Mouse (Mus musculus) bone marrow, adult 2 months (tissue): ENCODE results near the gene Hist1h2br. TPM values are rescaled to one million over a fixed set of nuclear protein-coding genes. Genes with fewer than 3 reads are reported as not detected.
"Not testable (repeated sequence)": the region's sequence is repeated elsewhere in the genome, so short reads cannot be mapped to it uniquely, and the experiment has no call there.

Source experiments
- H3K27ac ChIP-seq: fragments of 200-500 bp; 2 replicates; pipeline ENCODE4 v1.5.1; 2012; ENCODE audit warnings: low read depth, mild to moderate bottlenecking, control low read depth, inconsistent platforms, low read length; ENCODE audit not compliant: control insufficient read depth, poor library complexity, insufficient read depth
- H3K4me1 ChIP-seq: fragments of 200-500 bp; 2 replicates; pipeline ENCODE4 v1.6.1; 2011; ENCODE audit warnings: low read length; ENCODE audit not compliant: control insufficient read depth, insufficient read depth
- H3K4me3 ChIP-seq: fragments of 200-500 bp; replicated peaks from 2 replicates; pipeline ENCODE3; 2011; ENCODE audit warnings: mild to moderate bottlenecking, low read depth, low read length, control low read depth; ENCODE audit not compliant: control insufficient read depth
- CTCF ChIP-seq: fragments of 200-500 bp; IDR thresholded peaks from 2 replicates; pipeline ENCODE4 v1.5.1; 2011; ENCODE audit warnings: low read length, control low read depth; ENCODE audit not compliant: control insufficient read depth, insufficient read depth
- POLR2A ChIP-seq: fragments of 200-500 bp; IDR thresholded peaks from 2 replicates; pipeline ENCODE4 v1.6.1; 2011; ENCODE audit warnings: low read depth, mild to moderate bottlenecking, control low read depth, low read length, borderline replicate concordance; ENCODE audit not compliant: control insufficient read depth
- WGBS: fragments of 180-500 bp; shearing (Covaris S2); methylation state at CpG from one replicate; pipeline ENCODE4 v1.1.7; 2018; 5-methylcytosine and 5-hydroxymethylcytosine counted together
- polyA plus RNA-seq: library from polyadenylated mRNA; stranded (reverse); fragments of >200 nt; gene quantifications from 2 replicates; pipeline ENCODE4 v1.2.4, GENCODE M21; 2011; ENCODE audit warnings: low replicate concordance; ENCODE audit not compliant: missing spikeins, insufficient read depth, insufficient read length

Hist1h2br gene
- polyA plus RNA-seq, 1 experiment: 36.9 TPM

DNA sequence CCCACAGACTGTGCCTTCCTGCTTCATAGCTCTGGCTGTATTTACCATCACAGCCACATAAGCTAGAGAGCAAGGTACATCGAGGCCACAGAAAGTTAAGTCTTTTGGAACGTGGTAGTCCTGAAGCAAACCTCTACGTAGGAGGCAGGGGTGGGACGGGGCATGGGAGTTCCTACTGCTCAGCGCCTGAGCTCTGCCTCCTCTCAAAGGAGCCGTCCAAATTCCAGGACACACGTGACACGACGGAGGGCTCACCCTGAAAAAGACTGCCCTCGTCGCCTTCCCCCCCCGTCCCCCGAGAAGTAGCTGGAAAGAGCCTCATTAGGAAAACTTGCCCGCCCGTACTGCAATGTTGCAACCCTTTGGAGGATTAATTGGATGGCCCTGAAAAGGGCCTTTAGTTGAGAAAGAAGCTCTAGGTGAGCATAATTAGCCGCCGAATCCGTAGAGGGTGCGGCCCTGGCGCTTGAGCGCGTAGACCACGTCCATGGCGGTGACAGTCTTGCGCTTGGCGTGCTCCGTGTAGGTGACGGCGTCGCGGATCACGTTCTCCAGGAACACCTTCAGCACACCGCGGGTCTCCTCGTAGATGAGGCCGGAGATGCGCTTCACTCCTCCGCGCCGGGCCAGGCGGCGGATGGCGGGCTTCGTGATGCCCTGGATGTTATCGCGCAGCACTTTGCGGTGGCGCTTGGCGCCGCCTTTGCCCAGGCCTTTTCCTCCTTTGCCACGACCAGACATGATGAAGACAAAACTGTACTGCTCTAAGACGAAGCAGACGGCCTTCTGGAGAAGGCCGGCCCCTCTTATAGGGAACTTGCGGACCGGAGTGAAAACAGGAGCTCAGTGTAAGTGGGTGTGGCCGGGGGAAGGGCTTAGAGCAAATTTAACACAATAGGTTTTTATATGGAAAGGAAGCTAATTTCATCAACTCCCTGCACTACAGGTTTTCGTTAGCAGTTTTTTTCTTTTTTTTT is 1.8 kb upstream of the Hist1h2br start, which contains the start of gene Hist1h4n:
Hist1h4n (minus strand) TSS at position 779 of the 977 bp plus-strand sequence.
- TF ChIP-seq POLR2A: 0 out of 2 replicates have a peak, but pooled peaks have one; percentile 26
- Histone ChIP-seq H3K4me3 (peak within 1 kb of the TSS; percentile 27), H3K27ac (peak within 1 kb of the TSS; percentile 82)
- WGBS: under 1% methylated on average over 26 of the region's 58 CpGs
- not testable (repeated sequence) for H3K4me1 ChIP-seq

DNA sequence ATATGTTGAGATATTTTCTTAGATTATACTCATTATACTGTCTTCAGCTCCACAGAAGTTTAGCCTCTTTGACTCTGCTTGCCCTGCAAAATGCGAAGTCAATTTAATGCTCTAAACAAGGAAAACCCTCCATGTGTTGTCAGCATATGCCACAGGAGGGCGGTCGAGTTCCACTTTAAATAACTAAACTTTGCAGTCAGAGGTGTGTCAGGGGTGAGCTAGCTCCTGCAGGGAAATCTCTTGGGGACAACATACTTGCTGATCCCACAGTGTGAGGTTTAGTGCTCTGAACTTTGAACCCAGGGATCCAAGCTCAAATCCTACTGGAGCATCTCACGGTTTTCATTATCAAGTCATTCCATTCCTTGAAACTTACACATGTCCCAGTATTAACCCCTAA is 7.0 kb downstream of the Hist1h2br start:
- H3K4me3 ChIP-seq, H3K4me1 ChIP-seq, H3K27ac ChIP-seq: not testable (repeated sequence)
- WGBS: no CpG with 5 or more reads among the region's 4 CpGs

DNA sequence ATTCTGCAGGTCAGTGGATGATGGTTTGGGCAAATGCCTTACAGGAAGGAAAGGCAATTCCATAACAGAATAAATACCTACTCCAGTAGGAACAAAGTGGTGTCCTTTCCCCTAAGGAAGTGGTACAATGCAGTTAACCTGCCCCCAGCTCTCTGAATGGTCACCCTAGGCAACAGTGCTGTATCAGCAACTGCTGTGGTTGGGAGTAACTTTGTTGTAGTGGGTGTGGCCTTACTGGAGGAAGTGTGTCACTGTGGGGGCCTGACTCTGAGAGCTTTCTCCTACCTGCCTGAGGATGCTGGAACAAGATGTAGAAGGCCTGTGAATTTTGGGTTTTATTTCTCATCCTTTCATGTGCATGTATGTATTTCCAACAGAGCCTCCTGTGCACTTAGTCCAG is 12.8 kb downstream of the Hist1h2br start:
- not testable (repeated sequence) for H3K4me3 ChIP-seq, H3K4me1 ChIP-seq, H3K27ac ChIP-seq

DNA sequence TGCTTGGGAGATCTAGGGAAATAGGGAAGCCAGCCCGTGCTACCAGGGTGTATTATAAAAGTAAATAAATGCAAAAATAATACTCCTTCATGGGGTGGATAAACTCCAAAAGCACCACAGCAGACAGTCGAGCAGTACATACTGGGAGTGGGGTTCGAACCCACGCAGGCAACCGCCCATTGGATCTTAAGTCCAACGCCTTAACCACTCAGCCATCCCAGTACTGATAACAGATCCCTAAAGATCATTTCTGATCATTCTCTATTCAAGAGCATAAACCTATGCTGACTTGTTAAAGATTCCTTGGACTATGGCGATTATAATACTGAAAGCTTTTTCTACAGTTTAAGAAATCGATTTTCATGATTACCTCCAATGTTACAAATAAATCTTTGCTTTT is 14.3 kb downstream of the Hist1h2br start:
- TF ChIP-seq POLR2A: no peak
- TF ChIP-seq CTCF: no peak
- WGBS: 77% methylated on average over 8 of the region's 8 CpGs
- no peak overlapping the region for H3K4me3 ChIP-seq
- no peak overlapping the region for H3K27ac ChIP-seq
- peaks cover 3% of the 10 kb centered on the region for H3K4me1 ChIP-seq

DNA sequence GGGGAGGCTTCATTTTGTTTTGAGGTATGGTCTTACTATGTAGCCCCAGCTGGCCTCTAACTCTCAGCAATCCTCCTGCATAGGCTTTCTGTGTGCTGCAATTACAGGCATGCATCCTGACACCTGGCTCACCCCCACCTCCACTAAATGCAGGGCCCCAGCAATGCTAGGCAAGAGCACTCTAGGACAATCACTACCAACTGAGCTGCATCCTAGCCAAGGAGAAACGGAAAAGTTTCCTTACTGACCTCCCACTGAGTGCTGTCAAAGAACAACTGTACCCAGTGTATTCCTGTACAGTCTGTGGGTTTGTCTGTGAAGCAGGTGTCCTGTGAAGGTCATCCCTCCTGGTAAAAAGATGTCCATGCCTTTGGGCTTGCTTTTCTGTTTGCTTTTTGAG is 17.2 kb downstream of the Hist1h2br start:
- H3K27ac ChIP-seq, H3K4me3 ChIP-seq, H3K4me1 ChIP-seq: not testable (repeated sequence)
- 47% methylated on average over 1 of the region's 1 CpGs for WGBS

DNA sequence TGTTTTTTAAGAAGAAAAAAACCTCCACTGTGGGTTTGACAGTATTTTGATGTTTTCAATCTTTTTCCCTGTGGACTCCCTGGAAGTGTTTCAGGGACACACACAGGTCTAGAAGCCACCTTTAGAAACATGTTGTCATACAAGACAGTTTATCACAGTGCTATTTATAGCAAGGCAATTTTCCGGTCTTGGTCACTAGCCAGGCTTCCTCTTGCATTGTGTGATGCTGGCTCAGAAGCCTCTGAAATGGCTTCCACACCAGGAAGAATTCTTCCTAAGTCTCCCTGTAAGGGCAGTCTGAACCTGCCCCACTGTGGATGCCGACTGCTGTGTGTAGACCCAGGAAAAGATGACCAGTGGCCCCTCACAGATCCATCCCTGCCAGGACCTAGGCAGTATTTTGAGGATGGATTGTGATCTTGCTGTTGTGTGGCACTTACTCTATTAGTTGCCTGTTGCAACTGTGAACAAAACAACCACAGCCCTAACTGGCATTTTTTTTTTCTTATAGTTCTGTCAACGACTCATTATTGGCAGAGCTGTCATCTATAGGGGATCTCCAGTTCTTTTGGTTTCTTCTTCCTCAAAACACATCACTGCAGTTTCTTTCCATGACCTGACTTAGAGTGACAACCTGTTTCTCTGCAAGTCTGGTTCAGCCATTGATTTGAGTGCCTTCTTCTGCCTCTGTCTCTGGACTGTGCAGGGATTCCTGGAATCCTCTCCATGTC is 18.8 kb downstream of the Hist1h2br start:
- no peak overlapping the region for H3K4me3 ChIP-seq
- peak overlapping the region; percentile 78 for H3K27ac ChIP-seq
- WGBS: 9% methylated on average over 3 of the region's 3 CpGs
- TF ChIP-seq POLR2A: no peak
- TF ChIP-seq CTCF: no peak
- H3K4me1 ChIP-seq: peaks cover 3% of the 10 kb centered on the region

DNA sequence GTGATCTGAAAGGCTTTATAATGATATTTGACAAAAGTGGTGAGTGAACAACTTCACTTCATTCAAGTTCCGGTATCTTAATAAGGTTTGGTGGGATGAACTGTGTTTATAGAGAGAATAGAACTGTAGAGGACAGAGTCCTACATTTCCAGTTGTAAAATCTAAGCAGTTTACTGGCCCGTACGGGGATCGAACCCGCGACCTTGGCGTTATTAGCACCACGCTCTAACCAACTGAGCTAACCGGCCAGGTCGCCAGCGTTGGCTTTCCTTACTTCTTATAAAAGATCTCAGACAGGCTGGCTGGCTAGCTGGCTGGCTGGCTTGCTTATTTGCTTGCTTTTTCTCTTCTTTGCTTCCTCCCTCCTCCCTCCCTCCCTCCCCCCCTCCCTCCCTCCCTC is 21.6 kb downstream of the Hist1h2br start:
- WGBS: 11% methylated on average over 11 of the region's 11 CpGs
- Histone ChIP-seq H3K4me3 (peak overlapping the region; percentile 3), H3K4me1 (peaks cover 3% of the 10 kb centered on the region), H3K27ac (no peak overlapping the region)
- TF ChIP-seq CTCF (no peak), POLR2A (no peak)

DNA sequence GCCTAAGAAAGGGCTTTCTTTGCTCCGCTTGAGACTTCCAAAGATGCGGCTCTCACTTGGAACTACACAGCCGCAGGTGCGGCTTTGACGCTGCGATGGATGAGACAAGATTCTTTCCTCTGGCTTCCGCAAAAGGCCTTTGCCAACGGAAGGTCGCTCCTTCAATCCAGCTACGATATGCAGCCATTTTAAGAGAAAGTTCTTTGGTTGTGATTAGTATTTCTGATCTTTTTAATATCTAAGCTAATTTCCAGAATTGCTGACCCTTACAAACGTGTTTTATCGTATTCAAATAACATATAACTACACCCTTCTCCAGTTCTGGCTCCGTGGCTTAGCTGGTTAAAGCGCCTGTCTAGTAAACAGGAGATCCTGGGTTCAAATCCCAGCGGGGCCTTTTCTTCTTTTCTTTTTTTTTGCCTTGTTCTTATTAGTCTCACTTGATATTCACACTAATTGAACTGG is 22.2 kb downstream of the Hist1h2br start:
- Histone ChIP-seq H3K4me3 (peak overlapping the region; percentile 62), H3K27ac (no peak overlapping the region), H3K4me1 (peaks cover 3% of the 10 kb centered on the region)
- TF ChIP-seq CTCF: no peak
- no peak for TF ChIP-seq POLR2A
- 11% methylated on average over 15 of the region's 15 CpGs for WGBS

DNA sequence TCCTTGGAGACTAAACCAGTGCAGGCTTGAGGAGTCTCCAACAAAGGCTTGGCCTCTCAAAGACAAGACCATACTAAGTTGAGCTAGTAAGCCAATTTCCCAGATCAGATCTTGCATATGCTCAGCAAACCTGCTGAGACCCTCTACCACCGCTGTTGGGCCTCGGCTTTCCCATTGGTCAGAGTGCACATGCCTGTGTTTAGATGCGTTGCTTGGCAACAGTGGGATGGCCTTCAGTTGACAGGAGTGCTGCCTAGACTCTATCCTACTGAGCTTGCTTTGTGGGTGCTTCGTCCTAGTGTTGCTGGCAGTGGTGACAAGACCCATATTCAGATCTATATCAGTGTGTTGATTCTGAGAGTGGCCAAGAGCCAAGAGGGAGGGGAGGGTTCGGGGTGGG is 28.1 kb downstream of the Hist1h2br start:
- 78% methylated on average over 5 of the region's 5 CpGs for WGBS
- TF ChIP-seq CTCF: no peak
- no peak for TF ChIP-seq POLR2A
- Histone ChIP-seq H3K4me3 (no peak overlapping the region), H3K4me1 (no peaks in the 10 kb centered on the region), H3K27ac (no peak overlapping the region)

DNA sequence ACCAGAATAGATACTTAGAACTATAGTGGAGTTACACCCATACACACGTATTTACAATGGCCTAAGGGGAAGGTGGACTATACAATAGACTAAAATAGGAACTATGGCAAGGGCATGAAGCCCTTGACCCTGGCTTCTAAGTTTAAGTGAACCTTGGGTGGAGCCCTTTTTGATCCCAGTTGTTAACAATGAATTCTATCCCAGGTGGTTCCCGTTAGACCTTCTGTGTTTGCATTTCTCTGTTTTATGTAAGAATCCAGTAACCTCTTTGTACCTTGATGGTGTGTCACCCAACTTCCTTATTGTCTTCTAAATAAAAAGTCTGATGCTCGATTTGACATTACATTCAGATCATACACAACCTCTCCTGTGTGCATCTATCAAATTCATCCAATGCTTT is 32.0 kb downstream of the Hist1h2br start:
- H3K4me3 ChIP-seq, H3K4me1 ChIP-seq, H3K27ac ChIP-seq: not testable (repeated sequence)
- WGBS: 53% methylated on average over 3 of the region's 3 CpGs
